Mouse (Mus musculus): ENCODE measurements around the gene Kcnk1.

- no peak for TF ChIP-seq HCFC1 (IDR thresholded peaks at IDR 0.05; ENCODE audit: borderline replicate concordance, insufficient read depth, low read length)
- no peak for TF ChIP-seq MAFK (IDR thresholded peaks at IDR 0.05; ENCODE audit: insufficient read depth, low read depth, low read length)
These were observed 73.2 kb downstream of the Kcnk1 start for GRCm38 (mm10) chr8:126068136-126068535.
